ENCODE assay signal across 8 mouse cellular contexts in genomic region chr15:102279783-102280520, GRCm38 (mm10). TPM values are rescaled to one million over a fixed set of nuclear protein-coding genes. Genes with fewer than 3 reads are reported as not detected.
DNase-seq lines count a peak whose midpoint lies in the region; ATAC-seq lines count a peak whose summit lies in the region.

No protein-coding gene starts in this region.

- peaks cover 5% of the 10 kb centered on the region for H3K36me3 ChIP-seq in lung, embryonic 16.5 days (ENCODE audit: control insufficient read depth, insufficient read depth, low read length)
- 0 out of 2 replicates have a peak, but pooled peaks cover 4% of the 10 kb centered on the region for H3K36me3 ChIP-seq in hindbrain, embryonic 11.5 days (ENCODE audit: control insufficient read depth, insufficient read depth, low read length)

- H3K27ac ChIP-seq in lung, embryonic 16.5 days (ENCODE audit: low read length) = peak overlapping the region; percentile 87
- peak overlapping the region; percentile 74 for H3K27ac ChIP-seq in hindbrain, embryonic 11.5 days (ENCODE audit: low read depth, low read length)

- H3K4me2 ChIP-seq in lung, embryonic 16.5 days (ENCODE audit: low read depth, low read length) = peak overlapping the region; percentile 88
- peak overlapping the region; percentile 69 for H3K4me2 ChIP-seq in hindbrain, embryonic 11.5 days (replicated peaks; ENCODE audit: low read depth, low read length)

- no peak for DNase-seq in lung, postnatal 10 days
- DNase-seq in cerebellum, adult 9-11 months = peak; percentile 60
- no peak for DNase-seq in hindbrain, embryonic 11.5 days (ENCODE audit: low spot score)
- DNase-seq in gastrocnemius, adult 8-10 months (ENCODE audit: low spot score in 2 of 2) = no peak
- DNase-seq in layer of hippocampus, postnatal 25 days (ENCODE audit: extremely low spot score in 1 of 2, low spot score in 1 of 2) = no peak
- DNase-seq in right cerebral cortex, adult 2 months (ENCODE audit: low spot score in 2 of 2) = no peak

- H3K27me3 ChIP-seq in lung, embryonic 16.5 days (ENCODE audit: control insufficient read depth, insufficient read depth, low read depth, low read length) = no peaks in the 10 kb centered on the region
- no peaks in the 10 kb centered on the region for H3K27me3 ChIP-seq in hindbrain, embryonic 11.5 days (ENCODE audit: control insufficient read depth, insufficient read depth, low read length)

- WGBS in lung, embryonic 16.5 days = 20% methylated on average over 13 of the region's 13 CpGs
- 30% methylated on average over 13 of the region's 13 CpGs for WGBS in hindbrain, embryonic 11.5 days

- peak; percentile 29 for ATAC-seq in lung, embryonic 16.5 days (ENCODE audit: low read depth)
- ATAC-seq in hindbrain, embryonic 11.5 days (ENCODE audit: low FRiP score) = peak; percentile 49; the same call in 1 of the 2 replicates
- ATAC-seq in megakaryocyte-erythroid progenitor cell, adult 5-6 weeks (replicated peaks; ENCODE audit: low FRiP score, low TSS enrichment, poor library complexity, severe bottlenecking) = peak; percentile 11; the same call in 1 of the 2 replicates

- peak overlapping the region; percentile 77 for H3K4me3 ChIP-seq in lung, embryonic 16.5 days (ENCODE audit: low read length)
- H3K4me3 ChIP-seq in hindbrain, embryonic 11.5 days (ENCODE audit: low read depth, low read length) = peak overlapping the region; percentile 89

- no peaks in the 10 kb centered on the region for H3K9me3 ChIP-seq in lung, embryonic 16.5 days (ENCODE audit: control insufficient read depth, low read length)
- H3K9me3 ChIP-seq in hindbrain, embryonic 11.5 days (ENCODE audit: control insufficient read depth, low read length) = no peaks in the 10 kb centered on the region

- H3K4me1 ChIP-seq in lung, embryonic 16.5 days (replicated peaks; ENCODE audit: control insufficient read depth, insufficient read depth, low read length) = peaks cover 15% of the 10 kb centered on the region
- H3K4me1 ChIP-seq in hindbrain, embryonic 11.5 days (replicated peaks; ENCODE audit: control insufficient read depth, insufficient read depth, low read length) = peaks cover 5% of the 10 kb centered on the region; the same call in 1 of the 2 replicates

- peak overlapping the region; percentile 78 for H3K9ac ChIP-seq in lung, embryonic 16.5 days (ENCODE audit: low read length)
- H3K9ac ChIP-seq in hindbrain, embryonic 11.5 days (ENCODE audit: low read depth, low read length) = peak overlapping the region; percentile 87

RNA-seq across cellular contexts. Expression of gene Mfsd5, which starts 0.7 kb away (rescaled TPM):
- polyA plus RNA-seq in lung, embryonic 16.5 days (2015; fragmentation: Nextera tagmentation; extraction: Ambion mirVana) = 58.3 and 61.1 TPM in 2 replicates
- 51.6 and 57.0 TPM in 2 replicates for polyA plus RNA-seq in hindbrain, embryonic 11.5 days (2014; fragmentation: Nextera tagmentation; extraction: Ambion mirVana)
- 30.4 and 32.9 TPM in 2 replicates for total RNA-seq in megakaryocyte-erythroid progenitor cell, adult 5-6 weeks (2014; fragmentation: Nextera tagmentation)
- 14.2 and 19.5 TPM in 2 replicates for total RNA-seq in megakaryocyte-erythroid progenitor cell, adult 5-6 weeks (2017)
- 10 to 100 TPM; 14.9 to 17.3 (median 15.7) TPM for total RNA-seq in gastrocnemius, adult 8-10 months (2022)
- 10 to 100 TPM; 39.0 to 39.6 TPM for total RNA-seq in layer of hippocampus, postnatal 25 days (2021)

RNA-seq across cellular contexts. Expression of gene Gm9918, which starts 9.6 kb away (rescaled TPM):
- polyA plus RNA-seq in lung, embryonic 16.5 days (2015; fragmentation: Nextera tagmentation; extraction: Ambion mirVana) = 0.34 and 0.57 TPM in 2 replicates
- 0.15 TPM in 2 replicates for polyA plus RNA-seq in hindbrain, embryonic 11.5 days (2014; fragmentation: Nextera tagmentation; extraction: Ambion mirVana)
- not detected in 2 replicates for total RNA-seq in megakaryocyte-erythroid progenitor cell, adult 5-6 weeks (2014; fragmentation: Nextera tagmentation)
- not detected in 2 replicates for total RNA-seq in megakaryocyte-erythroid progenitor cell, adult 5-6 weeks (2017)
- total RNA-seq in gastrocnemius, adult 8-10 months (2022) = not detected
- not detected for total RNA-seq in layer of hippocampus, postnatal 25 days (2021)

RNA-seq across cellular contexts. Expression of gene Espl1, which starts 16.1 kb away (rescaled TPM):
- polyA plus RNA-seq in lung, embryonic 16.5 days (2015; fragmentation: Nextera tagmentation; extraction: Ambion mirVana) = 27.3 and 30.6 TPM in 2 replicates
- 21.8 and 30.8 TPM in 2 replicates for polyA plus RNA-seq in hindbrain, embryonic 11.5 days (2014; fragmentation: Nextera tagmentation; extraction: Ambion mirVana)
- 54.5 and 68.3 TPM in 2 replicates for total RNA-seq in megakaryocyte-erythroid progenitor cell, adult 5-6 weeks (2014; fragmentation: Nextera tagmentation)
- 16.6 and 40.6 TPM in 2 replicates for total RNA-seq in megakaryocyte-erythroid progenitor cell, adult 5-6 weeks (2017)
- under 1 TPM in 3 of 4 experiments, not detected in 1; 0.07 to 0.58 (median 0.21) TPM for total RNA-seq in gastrocnemius, adult 8-10 months (2022)
- total RNA-seq in layer of hippocampus, postnatal 25 days (2021) = 1 to 10 TPM; 2.9 to 3.5 TPM

RNA-seq across cellular contexts. Expression of gene Rarg, which starts 22.6 kb away (rescaled TPM):
- 46.7 and 46.9 TPM in 2 replicates for polyA plus RNA-seq in lung, embryonic 16.5 days (2015; fragmentation: Nextera tagmentation; extraction: Ambion mirVana)
- 20.3 and 21.7 TPM in 2 replicates for polyA plus RNA-seq in hindbrain, embryonic 11.5 days (2014; fragmentation: Nextera tagmentation; extraction: Ambion mirVana)
- 0.61 and 1.8 TPM in 2 replicates for total RNA-seq in megakaryocyte-erythroid progenitor cell, adult 5-6 weeks (2014; fragmentation: Nextera tagmentation)
- total RNA-seq in megakaryocyte-erythroid progenitor cell, adult 5-6 weeks (2017) = 1.6 and 6.7 TPM in 2 replicates
- 1 to 10 TPM; 4.4 to 9.8 (median 8.4) TPM for total RNA-seq in gastrocnemius, adult 8-10 months (2022)
- total RNA-seq in layer of hippocampus, postnatal 25 days (2021) = 10 to 100 TPM; 13.1 to 13.6 TPM

RNA-seq across cellular contexts. Expression of gene Pfdn5, which starts 46.0 kb away (rescaled TPM):
- 390 and 403 TPM in 2 replicates for polyA plus RNA-seq in lung, embryonic 16.5 days (2015; fragmentation: Nextera tagmentation; extraction: Ambion mirVana)
- 401 and 431 TPM in 2 replicates for polyA plus RNA-seq in hindbrain, embryonic 11.5 days (2014; fragmentation: Nextera tagmentation; extraction: Ambion mirVana)
- total RNA-seq in megakaryocyte-erythroid progenitor cell, adult 5-6 weeks (2014; fragmentation: Nextera tagmentation) = 210 and 293 TPM in 2 replicates
- total RNA-seq in megakaryocyte-erythroid progenitor cell, adult 5-6 weeks (2017) = 214 and 318 TPM in 2 replicates
- total RNA-seq in gastrocnemius, adult 8-10 months (2022) = 100 to 1,000 TPM; 260 to 281 (median 273) TPM
- total RNA-seq in layer of hippocampus, postnatal 25 days (2021) = 100 to 1,000 TPM; 386 to 396 TPM
